Mouse (Mus musculus): Measurements from ENCODE around the gene Pank3.

- TF ChIP-seq POLR2A (IDR thresholded peaks at IDR 0.05; ENCODE audit: borderline replicate concordance, control insufficient read depth, low read depth, low read length) (no peak), CTCF (IDR thresholded peaks at IDR 0.05; ENCODE audit: control insufficient read depth, insufficient read depth, low read length) (no peak)
Observed at GRCm38 (mm10) chr11:35732366-35732765, 36.9 kb upstream of the Pank3 start.

Measured in bone marrow, adult 2 months (tissue).